Mouse (Mus musculus) gastrocnemius, postnatal 36 days (tissue): ENCODE measurements around the gene Pkd2. TPM values are rescaled to one million over a fixed set of nuclear protein-coding genes. Genes with fewer than 3 reads are reported as not detected.
"Not testable (repeated sequence)": the region's sequence is repeated elsewhere in the genome, so short reads cannot be mapped to it uniquely, and the experiment has no call there.

Source experiments
- DNase-seq, 2 experiments: peaks; one replicate each; pipeline ENCODE4 v3.0.0; 2022
- intact Hi-C: fragments of 180-260 bp; cut with DNase I; formaldehyde crosslinking; loops from one replicate; pipeline ENCODE4 v1.15.1; 2025
- long read RNA-seq, 2 experiments: library from polyadenylated mRNA; stranded (forward); transcript quantifications; one replicate each; pipeline ENCODE4 v2.0.0; 2021
- total RNA-seq, 2 experiments: library from RNA; stranded (reverse); gene quantifications; 2 replicates each; pipeline ENCODE4 v1.2.3; 2021

Gene Pkd2
- total RNA-seq, result 10 to 100 TPM; 11.1 to 12.2 TPM
- long read RNA-seq, experiment 1, full-length matches to known transcripts, result 2 of 4 reads
- long read RNA-seq, experiment 1, partial matches to known transcripts, result 0 of 4 reads
- long read RNA-seq, experiment 1, other reads (novel, unspliced or antisense), result 2 of 4 reads
- long read RNA-seq, experiment 2, full-length matches to known transcripts, result 1 of 3 reads
- long read RNA-seq, experiment 2, partial matches to known transcripts, result 2 of 3 reads
- long read RNA-seq, experiment 2, other reads (novel, unspliced or antisense), result 0 of 3 reads

GRCm38 (mm10) chr5:104458832-104459705, at the start of gene Pkd2:
Gene Pkd2, plus strand, starts transcription at chr5:104459450.
- DNase-seq, result peak; percentile 69 to 79
- intact Hi-C loops, result no loop called here

GRCm38 (mm10) chr5:104415999-104416398, 43.3 kb upstream of the Pkd2 start:
- intact Hi-C loops, result no loop called here
- no peak for DNase-seq

DNA sequence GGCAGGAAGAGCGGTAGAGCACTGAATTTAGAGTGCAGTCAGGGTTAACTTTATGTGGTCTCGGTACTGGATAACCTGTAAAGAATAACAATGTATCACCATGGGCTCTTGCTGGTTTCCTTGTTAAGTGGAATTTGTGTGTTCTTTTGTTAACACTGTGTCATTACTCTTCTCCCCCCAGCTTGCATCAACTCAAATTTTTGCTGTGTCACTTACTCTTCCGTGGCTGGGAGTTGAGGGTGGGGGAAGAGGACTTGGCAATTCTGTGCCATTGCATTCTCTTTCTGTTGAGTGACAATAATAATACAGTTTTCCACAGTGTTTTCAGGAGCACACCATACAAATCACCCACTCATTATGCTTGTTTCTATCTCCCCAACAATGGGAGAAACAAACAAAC, 42.2 kb upstream of the Pkd2 start:
- intact Hi-C loops, result no loop called here

DNA sequence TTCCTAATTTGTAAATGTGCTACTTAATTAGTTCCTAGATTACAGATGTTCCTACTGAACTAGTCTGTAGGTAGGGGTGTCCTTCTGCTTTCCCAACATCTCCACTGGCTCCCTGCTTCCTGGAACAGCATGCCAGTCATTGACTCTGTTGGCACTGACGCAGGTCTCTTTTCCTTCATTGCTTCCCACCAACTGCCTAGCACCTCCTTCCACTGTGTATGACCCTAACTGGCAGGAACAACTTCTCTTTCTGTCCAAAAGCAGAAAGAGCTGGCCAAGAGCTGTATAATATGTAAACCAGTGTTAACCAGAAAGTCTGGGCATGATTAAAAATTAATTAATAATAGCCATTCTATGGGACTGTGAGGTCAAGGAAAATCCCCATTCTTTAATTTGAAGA, 41.5 kb upstream of the Pkd2 start:
- DNase-seq, result no peak
- intact Hi-C loops, result no loop called here

More for the DNA sequence above, 42.2 kb upstream of the Pkd2 start:
- DNase-seq, result no peak

DNA sequence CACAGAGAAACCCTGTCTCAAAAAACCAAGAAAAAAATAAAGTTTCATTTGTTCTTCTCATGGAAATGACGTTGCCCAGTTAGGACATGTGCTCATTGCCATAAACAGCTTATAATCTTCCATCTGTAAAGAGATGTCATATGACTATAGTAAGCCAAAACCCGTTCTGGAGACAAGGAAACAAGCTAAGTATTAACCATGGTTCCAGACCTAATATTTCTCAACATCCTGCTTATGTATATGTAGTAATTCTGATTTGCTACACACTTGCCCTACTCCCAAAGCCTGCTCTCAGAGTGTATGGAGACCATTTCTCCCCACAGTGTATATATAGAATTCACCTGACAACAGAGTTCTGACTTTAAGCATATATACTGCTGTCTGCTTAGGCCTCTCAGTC, 37.2 kb upstream of the Pkd2 start:
- no peak for DNase-seq
- intact Hi-C loops, result no loop called here

- no peak for DNase-seq
- intact Hi-C loops, result no loop called here
Observed at GRCm38 (mm10) chr5:104423861-104424260, 35.4 kb upstream of the Pkd2 start.

DNA sequence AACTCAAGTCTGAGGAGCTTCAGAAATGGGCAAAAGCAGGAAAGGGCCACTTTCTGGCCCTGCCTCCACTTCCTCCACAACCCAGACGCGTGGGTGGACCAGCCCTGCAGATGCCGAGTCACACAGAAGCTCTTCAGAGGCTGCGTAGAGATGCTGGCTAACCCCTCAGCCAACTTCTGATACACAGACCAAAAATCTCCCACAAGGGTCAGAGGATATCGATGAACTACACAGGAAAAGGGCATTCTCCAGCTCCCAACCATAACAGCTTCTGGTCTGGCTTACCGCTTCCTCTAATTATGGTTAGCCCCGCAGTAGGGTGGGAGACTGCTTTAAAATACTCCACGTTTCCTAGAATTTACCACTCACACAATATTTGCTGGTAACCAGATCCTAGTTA, 33.3 kb upstream of the Pkd2 start:
- intact Hi-C loops, result no loop called here
- DNase-seq, result no peak

GRCm38 (mm10) chr5:104432886-104433285, 26.4 kb upstream of the Pkd2 start:
- no peak for DNase-seq
- intact Hi-C loops, result no loop called here

GRCm38 (mm10) chr5:104433968-104434565, 25.2 kb upstream of the Pkd2 start:
- no peak for DNase-seq
- intact Hi-C loops, result loop anchor here (2.0 kb wide), 1 partner anchor 89 kb away; no protein-coding TSS in a partner anchor

DNA sequence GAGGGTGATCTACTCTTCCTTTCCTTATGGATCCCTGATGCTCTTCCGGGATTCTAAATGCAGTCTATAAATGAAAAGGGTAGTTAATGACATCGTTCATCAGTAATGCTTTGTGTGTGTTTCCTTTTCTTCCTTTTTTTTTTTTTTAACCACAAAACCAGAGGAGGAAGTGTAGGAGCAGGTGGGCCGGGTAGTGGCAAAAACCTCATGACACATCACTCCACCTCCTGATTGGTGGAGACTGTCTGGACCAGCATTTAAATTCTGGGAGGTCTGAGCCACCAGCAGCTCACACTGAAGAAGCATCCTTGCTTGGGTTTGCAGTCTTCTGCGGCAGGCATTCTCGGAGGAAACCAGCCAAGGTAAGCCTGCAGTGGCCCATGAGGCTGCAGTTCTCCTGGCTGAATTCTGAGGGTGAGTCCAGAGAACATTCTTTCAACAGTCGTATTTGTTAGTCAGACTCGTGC, 24.4 kb upstream of the Pkd2 start, which contains the start of gene Spp1:
TSS of gene Spp1 (plus strand) at position 284 of the 467 bp plus-strand sequence.
- intact Hi-C loops, result loop anchor here (2.0 kb wide), 1 partner anchor 90 kb away; no protein-coding TSS in a partner anchor
- DNase-seq, result no peak

- intact Hi-C loops, result no loop called here
- no peak for DNase-seq
Observed at GRCm38 (mm10) chr5:104436406-104437076, 22.7 kb upstream of the Pkd2 start.

- intact Hi-C loops, result loop anchor here (10.0 kb wide), 1 partner anchor 228 kb away; no protein-coding TSS in a partner anchor
- no peak for DNase-seq
Observed at GRCm38 (mm10) chr5:104442396-104442795, 16.9 kb upstream of the Pkd2 start.

GRCm38 (mm10) chr5:104442850-104443249, 16.4 kb upstream of the Pkd2 start:
- DNase-seq, result no peak
- intact Hi-C loops, result loop anchor here (10.0 kb wide), 1 partner anchor 228 kb away; no protein-coding TSS in a partner anchor

DNA sequence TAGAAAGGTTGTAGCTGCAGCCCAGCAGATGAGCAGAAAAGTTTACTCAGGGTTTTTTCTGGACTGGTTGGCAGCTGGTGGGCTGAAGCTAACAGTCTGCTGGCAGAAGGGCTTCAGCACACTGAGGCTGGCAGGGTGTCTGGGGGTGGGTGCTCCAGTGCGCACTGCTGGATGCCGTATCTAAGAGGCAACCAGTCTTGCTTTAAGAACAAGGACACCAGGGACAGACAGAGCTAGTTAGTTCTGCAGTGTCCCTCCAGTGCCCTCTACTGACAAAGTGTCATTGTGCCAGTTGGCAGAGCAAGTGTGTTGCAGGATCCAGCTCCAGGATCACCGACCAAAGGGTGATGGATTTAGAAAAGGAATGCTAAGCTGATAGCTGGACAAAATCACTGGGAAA, 13.1 kb upstream of the Pkd2 start:
- intact Hi-C loops, result loop anchor here (5.0 to 10.0 kb wide), 2 partner anchors 104 to 231 kb away; no protein-coding TSS in a partner anchor

DNA sequence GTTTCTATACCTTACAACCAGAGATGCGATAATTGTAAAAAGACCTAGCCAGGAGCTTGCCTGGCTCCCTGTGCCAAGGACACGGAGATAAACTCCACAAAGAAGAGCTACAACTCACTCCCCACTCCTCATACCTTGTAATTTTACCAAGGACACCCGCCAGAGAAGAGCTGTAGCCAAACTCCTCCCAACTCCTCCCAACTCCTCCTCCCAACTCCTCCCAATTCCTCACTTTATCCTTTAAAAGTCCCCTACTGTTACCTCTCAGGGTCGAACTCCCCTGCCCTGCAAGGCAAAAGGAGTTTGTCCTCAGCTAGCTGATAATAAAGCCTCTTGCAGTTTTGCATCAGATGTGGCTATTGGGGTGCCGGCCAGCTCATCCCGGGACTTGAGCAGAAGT, 10.9 kb upstream of the Pkd2 start:
- intact Hi-C loops, result loop anchor here (5.0 to 10.0 kb wide), 2 partner anchors 106 to 234 kb away; no protein-coding TSS in a partner anchor
- DNase-seq, result not testable (repeated sequence)

More for the DNA sequence above, 13.1 kb upstream of the Pkd2 start:
- peak in 1 of 2 experiments; percentile 35 for DNase-seq

GRCm38 (mm10) chr5:104449491-104449890, 9.8 kb upstream of the Pkd2 start:
- intact Hi-C loops, result loop anchor here (5.0 to 10.0 kb wide), 2 partner anchors 107 to 235 kb away; no protein-coding TSS in a partner anchor
- no peak for DNase-seq

DNA sequence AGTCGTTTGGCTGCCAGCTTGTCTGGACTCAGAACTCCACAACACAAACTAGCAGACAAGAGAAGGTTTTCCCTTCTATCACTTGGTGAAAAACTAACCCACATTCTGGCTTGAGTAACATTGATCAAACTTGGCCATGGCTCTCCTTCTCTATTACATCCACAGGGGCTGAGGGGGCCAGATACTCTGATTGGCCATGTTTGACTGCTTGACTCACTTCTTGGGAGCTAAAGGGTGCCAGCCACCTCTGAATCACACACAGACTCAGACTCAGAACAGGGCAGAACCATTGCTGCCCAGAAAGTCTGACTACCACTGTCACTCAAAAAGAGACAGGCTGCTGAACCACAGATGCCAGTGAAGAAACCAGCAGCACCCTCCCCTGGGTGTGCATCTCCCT, 6.2 kb upstream of the Pkd2 start:
- intact Hi-C loops, result no loop called here
- DNase-seq, result no peak

- intact Hi-C loops, result no loop called here
Observed at GRCm38 (mm10) chr5:104454564-104454963, 4.7 kb upstream of the Pkd2 start.

GRCm38 (mm10) chr5:104459706-104460455, 631 bp downstream of the Pkd2 start:
- intact Hi-C loops, result no loop called here
- DNase-seq, result peak; percentile 33 to 45

More at GRCm38 (mm10) chr5:104454564-104454963, 4.7 kb upstream of the Pkd2 start:
- no peak for DNase-seq
